Mouse (Mus musculus): ENCODE data around the gene Nxph2.
A peak's percentile ranks its signal among the peaks of the same experiment; 100 is the strongest.
"Not testable (repeated sequence)": the region's sequence is repeated elsewhere in the genome, so short reads cannot be mapped to it uniquely, and the experiment has no call there.

Nxph2 gene

GRCm38 (mm10) chr2:23320746-23321585, at the start of gene Nxph2:
Gene Nxph2, plus strand, starts transcription at chr2:23321246.
- DNase-seq = peak; percentile 53

GRCm38 (mm10) chr2:23290991-23291390, 30.1 kb upstream of the Nxph2 start:
- not testable (repeated sequence) for DNase-seq

- DNase-seq = no peak
These were observed 6.2 kb upstream of the Nxph2 start for GRCm38 (mm10) chr2:23314869-23315268.

Data from right cerebral cortex, postnatal 4 days (tissue).